Mouse (Mus musculus): Measurements from ENCODE around the gene Ppp4r1. TPM values are rescaled to one million over a fixed set of nuclear protein-coding genes. Genes with fewer than 3 reads are reported as not detected.

Gene Ppp4r1
- total and polyA plus RNA-seq, 3 experiments, result 25.3 to 43.3 (median 36.9) TPM

- intact Hi-C loops (cut with DNase I), result no loop called here
- H3K4me3 ChIP-seq, result no peak overlapping the region
- no peak overlapping the region for H3K27ac ChIP-seq
- no peaks in the 10 kb centered on the region for H3K4me1 ChIP-seq (ENCODE audit: control insufficient read depth, insufficient read depth, low read length)
- H3K79me2 ChIP-seq (replicated peaks; ENCODE audit: control insufficient read depth, insufficient read depth, low read length), result no peaks in the 10 kb centered on the region
- 83% methylated on average over 3 of the region's 3 CpGs for WGBS
- H3K27me3 ChIP-seq (ENCODE audit: control insufficient read depth, insufficient read depth, low read length), result no peaks in the 10 kb centered on the region
- no peaks in the 10 kb centered on the region; the same call in 1 of the 2 replicates for H3K36me3 ChIP-seq (ENCODE audit: control insufficient read depth, insufficient read depth, low read length)
- H3K9ac ChIP-seq (ENCODE audit: low read depth, low read length), result no peak overlapping the region
- TF ChIP-seq CTCF (IDR thresholded peaks at IDR 0.05) (no peak), POLR2A (IDR thresholded peaks at IDR 0.05; ENCODE audit: insufficient read depth, low read depth, low read length) (no peak), EP300 (IDR thresholded peaks at IDR 0.05; ENCODE audit: insufficient read depth, low read depth, low read length) (no peak)
- no peak for DNase-seq
Measured at GRCm38 (mm10) chr17:65836746-65837145, 54.4 kb downstream of the Ppp4r1 start.

- no peaks in the 10 kb centered on the region for H3K36me3 ChIP-seq (ENCODE audit: control insufficient read depth, insufficient read depth, low read length)
- no peaks in the 10 kb centered on the region for H3K79me2 ChIP-seq (replicated peaks; ENCODE audit: control insufficient read depth, insufficient read depth, low read length)
- TF ChIP-seq EP300 (IDR thresholded peaks at IDR 0.05; ENCODE audit: insufficient read depth, low read depth, low read length), result no peak
- intact Hi-C loops (cut with DNase I), result loop anchor here (5.0 kb wide), 1 partner anchor 132 kb away; no protein-coding TSS in a partner anchor
- H3K9ac ChIP-seq (ENCODE audit: low read depth, low read length), result no peak overlapping the region
- H3K27ac ChIP-seq, result no peak overlapping the region
- no peak for DNase-seq
- no peak overlapping the region for H3K4me3 ChIP-seq
- H3K27me3 ChIP-seq (ENCODE audit: control insufficient read depth, insufficient read depth, low read length), result no peaks in the 10 kb centered on the region
- H3K4me1 ChIP-seq (ENCODE audit: control insufficient read depth, insufficient read depth, low read length), result no peaks in the 10 kb centered on the region
- WGBS, result 77% methylated on average over 7 of the region's 7 CpGs
Measured at GRCm38 (mm10) chr17:65839541-65840256, 57.3 kb downstream of the Ppp4r1 start.

GRCm38 (mm10) chr17:65842669-65843381, 60.5 kb downstream of the Ppp4r1 start:
- intact Hi-C loops (cut with DNase I), result loop anchor here (5.0 kb wide), 1 partner anchor 136 kb away; no protein-coding TSS in a partner anchor
- no peaks in the 10 kb centered on the region for H3K27me3 ChIP-seq (ENCODE audit: control insufficient read depth, insufficient read depth, low read length)

GRCm38 (mm10) chr17:65845423-65845822, 63.0 kb downstream of the Ppp4r1 start:
- no peak for DNase-seq
- H3K4me1 ChIP-seq (ENCODE audit: control insufficient read depth, insufficient read depth, low read length), result no peaks in the 10 kb centered on the region
- no peaks in the 10 kb centered on the region for H3K27me3 ChIP-seq (ENCODE audit: control insufficient read depth, insufficient read depth, low read length)
- no peaks in the 10 kb centered on the region for H3K79me2 ChIP-seq (replicated peaks; ENCODE audit: control insufficient read depth, insufficient read depth, low read length)
- H3K4me3 ChIP-seq, result no peak overlapping the region
- intact Hi-C loops (cut with DNase I), result no loop called here
- WGBS, result 89% methylated on average over 6 of the region's 6 CpGs
- no peaks in the 10 kb centered on the region for H3K36me3 ChIP-seq (ENCODE audit: control insufficient read depth, insufficient read depth, low read length)
- H3K27ac ChIP-seq, result no peak overlapping the region
- TF ChIP-seq EP300 (IDR thresholded peaks at IDR 0.05; ENCODE audit: insufficient read depth, low read depth, low read length) (no peak), POLR2A (IDR thresholded peaks at IDR 0.05; ENCODE audit: insufficient read depth, low read depth, low read length) (no peak), CTCF (IDR thresholded peaks at IDR 0.05) (no peak)
- no peak overlapping the region for H3K9ac ChIP-seq (ENCODE audit: low read depth, low read length)

More at GRCm38 (mm10) chr17:65842669-65843381, 60.5 kb downstream of the Ppp4r1 start:
- Histone ChIP-seq H3K79me2 (replicated peaks; ENCODE audit: control insufficient read depth, insufficient read depth, low read length) (no peaks in the 10 kb centered on the region), H3K4me1 (ENCODE audit: control insufficient read depth, insufficient read depth, low read length) (no peaks in the 10 kb centered on the region), H3K27ac (no peak overlapping the region), H3K36me3 (ENCODE audit: control insufficient read depth, insufficient read depth, low read length) (no peaks in the 10 kb centered on the region), H3K4me3 (no peak overlapping the region), H3K9ac (ENCODE audit: low read depth, low read length) (no peak overlapping the region)
- no peak for TF ChIP-seq POLR2A (IDR thresholded peaks at IDR 0.05; ENCODE audit: insufficient read depth, low read depth, low read length)
- no peak for TF ChIP-seq CTCF (IDR thresholded peaks at IDR 0.05)
- no peak for TF ChIP-seq EP300 (IDR thresholded peaks at IDR 0.05; ENCODE audit: insufficient read depth, low read depth, low read length)
- DNase-seq, result no peak
- WGBS, result 79% methylated on average over 10 of the region's 10 CpGs

GRCm38 (mm10) chr17:65847694-65848449, 65.5 kb downstream of the Ppp4r1 start:
- H3K27me3 ChIP-seq (ENCODE audit: control insufficient read depth, insufficient read depth, low read length), result no peaks in the 10 kb centered on the region
- H3K79me2 ChIP-seq (replicated peaks; ENCODE audit: control insufficient read depth, insufficient read depth, low read length), result no peaks in the 10 kb centered on the region
- 76% methylated on average over 11 of the region's 11 CpGs for WGBS
- H3K36me3 ChIP-seq (ENCODE audit: control insufficient read depth, insufficient read depth, low read length), result no peaks in the 10 kb centered on the region
- intact Hi-C loops (cut with DNase I), result no loop called here
- H3K9ac ChIP-seq (ENCODE audit: low read depth, low read length), result no peak overlapping the region
- no peak overlapping the region for H3K4me3 ChIP-seq
- no peak overlapping the region for H3K27ac ChIP-seq
- no peak for TF ChIP-seq CTCF (IDR thresholded peaks at IDR 0.05)
- TF ChIP-seq EP300 (IDR thresholded peaks at IDR 0.05; ENCODE audit: insufficient read depth, low read depth, low read length), result no peak
- no peak for TF ChIP-seq POLR2A (IDR thresholded peaks at IDR 0.05; ENCODE audit: insufficient read depth, low read depth, low read length)
- H3K4me1 ChIP-seq (ENCODE audit: control insufficient read depth, insufficient read depth, low read length), result no peaks in the 10 kb centered on the region
- no peak for DNase-seq

Data from heart, adult 2 months (tissue).